Mouse (Mus musculus) ES-E14 (cell line): Measurements from ENCODE around the gene Tprkb.
"Not testable (repeated sequence)": the region's sequence is repeated elsewhere in the genome, so short reads cannot be mapped to it uniquely, and the experiment has no call there.

Source experiments
- HCFC1 ChIP-seq: IDR thresholded peaks from 2 replicates; pipeline ENCODE4 v1.6.1; 2012; ENCODE audit warnings: low read length, inconsistent platforms, borderline replicate concordance; ENCODE audit not compliant: insufficient read depth
- MAFK ChIP-seq: IDR thresholded peaks from 2 replicates; pipeline ENCODE4 v1.6.1; 2014; ENCODE audit warnings: mild to moderate bottlenecking, low read depth, low read length, inconsistent platforms; ENCODE audit not compliant: insufficient read depth

DNA sequence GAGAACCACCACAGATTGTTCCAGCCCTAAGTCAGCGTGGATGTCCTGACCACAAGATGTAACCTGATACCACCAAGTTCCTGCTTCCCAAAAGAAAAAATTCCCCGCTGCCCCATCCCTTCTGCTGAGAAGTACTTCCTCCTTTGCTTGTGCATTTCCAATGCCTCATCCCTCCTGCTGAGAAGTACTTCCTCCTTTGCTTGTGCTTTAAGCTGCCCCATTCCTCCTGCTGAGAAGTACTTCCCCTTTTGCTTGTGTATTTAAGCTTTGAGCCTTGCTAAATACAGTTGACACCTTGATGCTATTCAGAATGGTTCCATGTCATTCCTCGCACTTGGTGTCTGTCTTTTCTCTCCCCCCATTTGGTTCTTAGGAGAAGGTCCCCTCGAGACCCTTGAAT, 67.1 kb downstream of the Tprkb start:
- TF ChIP-seq HCFC1, MAFK: not testable (repeated sequence)
